Mouse (Mus musculus) fat pad, adult 2 months (tissue): ENCODE data around the gene Axin2.

Source experiments
- DNase-seq: peaks from one replicate; pipeline ENCODE4 v3.0.0-alpha.2; 2011; ENCODE audit warnings: low read depth, low spot score; ENCODE audit errors: extremely low read depth

Axin2 gene

GRCm38 (mm10) chr11:108928096-108928495 lies 7.9 kb downstream of the Axin2 start:
- DNase-seq: no peak

DNA sequence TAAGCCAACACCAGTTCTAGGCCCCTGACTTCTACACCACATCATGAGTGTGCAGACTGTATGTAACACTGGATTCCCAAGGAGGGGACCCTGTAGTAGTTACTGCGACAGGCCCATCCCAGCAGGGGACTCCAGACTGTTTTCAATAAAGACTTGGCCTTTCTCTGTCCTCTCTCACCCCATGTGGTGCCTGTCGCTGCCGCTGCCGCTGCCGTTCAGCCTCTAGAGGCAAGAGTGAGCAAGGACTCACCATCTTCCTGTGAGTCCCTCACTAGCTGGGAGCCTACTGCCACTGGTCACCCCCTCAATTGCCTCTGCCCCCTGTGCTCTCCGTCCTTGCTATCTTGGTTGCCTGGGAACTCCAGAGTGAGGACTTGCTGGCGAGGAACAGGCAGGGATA lies 8.6 kb downstream of the Axin2 start:
- no peak for DNase-seq

- DNase-seq: no peak
These were observed 9.0 kb downstream of the Axin2 start for GRCm38 (mm10) chr11:108929176-108929575.

- DNase-seq: no peak
These were observed 9.6 kb downstream of the Axin2 start for GRCm38 (mm10) chr11:108929700-108930099.

GRCm38 (mm10) chr11:108930612-108931011 lies 10.5 kb downstream of the Axin2 start:
- DNase-seq: no peak

GRCm38 (mm10) chr11:108933835-108934234 lies 13.7 kb downstream of the Axin2 start:
- DNase-seq: no peak

- no peak for DNase-seq
These were observed 15.1 kb downstream of the Axin2 start for GRCm38 (mm10) chr11:108935128-108935868.

DNA sequence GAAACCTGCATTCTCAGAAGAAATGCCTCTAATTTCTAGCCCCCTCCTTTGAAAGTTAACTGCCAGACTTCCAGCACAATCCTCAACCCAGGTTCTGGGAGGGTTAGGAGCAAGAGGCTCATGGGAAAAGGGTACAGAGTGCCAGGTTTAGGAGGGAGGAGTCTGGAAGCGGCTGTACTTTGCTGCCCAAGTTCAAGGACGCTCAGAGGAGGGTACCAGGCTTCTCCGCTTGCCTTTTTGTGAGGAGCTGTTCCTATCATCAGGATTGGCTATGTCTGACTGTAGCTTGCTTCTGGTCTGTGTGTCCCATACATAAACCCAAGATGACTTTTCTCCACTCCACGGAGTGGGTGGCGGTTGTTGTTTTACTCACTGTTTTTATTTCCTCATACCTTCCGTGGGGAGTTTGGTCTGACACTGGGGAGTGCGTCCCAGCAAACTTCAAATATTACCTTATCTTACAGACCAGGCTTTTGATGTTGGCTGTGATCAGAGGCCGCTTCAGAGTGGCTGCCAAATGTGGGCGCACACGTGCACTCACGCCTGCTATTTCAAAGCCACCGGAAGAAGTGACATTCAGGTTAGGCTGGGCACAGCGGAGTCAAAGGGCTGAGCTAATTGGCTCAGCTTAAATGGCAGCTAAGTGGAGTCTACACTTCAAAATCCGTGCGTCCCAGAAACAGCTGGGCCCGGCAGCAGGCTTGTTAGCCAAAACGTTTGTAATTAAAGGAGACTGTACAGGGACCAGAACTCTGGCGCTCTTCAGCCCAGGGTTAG lies 16.1 kb downstream of the Axin2 start:
- DNase-seq: no peak

- no peak for DNase-seq
These were observed 20.7 kb downstream of the Axin2 start for GRCm38 (mm10) chr11:108940655-108941412.

DNA sequence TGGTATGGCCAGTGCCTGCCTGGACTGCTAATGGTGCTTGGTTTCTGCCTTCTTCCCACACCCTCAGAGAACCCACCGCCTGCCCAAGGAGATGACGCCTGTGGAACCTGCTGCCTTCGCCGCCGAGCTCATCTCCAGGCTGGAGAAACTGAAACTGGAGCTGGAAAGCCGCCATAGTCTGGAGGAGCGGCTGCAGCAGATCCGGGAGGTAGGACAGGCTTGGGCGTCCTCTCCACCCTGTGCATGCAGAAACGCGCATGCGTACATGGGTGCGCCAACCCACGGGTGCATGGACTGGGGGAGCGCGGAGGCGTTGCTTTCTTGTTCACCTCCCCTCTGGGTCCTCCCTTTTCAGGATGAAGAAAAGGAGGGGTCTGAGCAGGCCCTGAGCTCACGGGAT lies 21.7 kb downstream of the Axin2 start:
- no peak for DNase-seq

DNA sequence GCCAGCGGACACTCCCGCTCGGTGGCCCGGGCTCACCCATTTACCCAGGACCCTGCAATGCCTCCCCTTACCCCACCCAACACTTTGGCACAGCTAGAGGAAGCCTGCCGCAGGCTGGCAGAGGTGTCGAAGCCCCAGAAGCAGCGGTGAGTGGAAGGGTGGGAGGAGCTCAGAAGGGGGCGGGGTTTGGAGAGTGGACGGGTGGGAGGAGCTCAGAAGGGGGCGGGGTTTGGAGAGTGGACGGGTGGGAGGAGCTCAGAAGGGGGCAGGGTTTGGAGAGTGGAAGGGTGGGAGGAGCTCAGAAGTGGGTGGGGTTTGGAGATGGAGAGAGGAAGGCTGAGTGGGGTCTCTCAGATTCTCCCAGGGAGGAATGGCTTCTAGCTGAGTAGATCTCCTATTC lies 23.6 kb downstream of the Axin2 start:
- no peak for DNase-seq

DNA sequence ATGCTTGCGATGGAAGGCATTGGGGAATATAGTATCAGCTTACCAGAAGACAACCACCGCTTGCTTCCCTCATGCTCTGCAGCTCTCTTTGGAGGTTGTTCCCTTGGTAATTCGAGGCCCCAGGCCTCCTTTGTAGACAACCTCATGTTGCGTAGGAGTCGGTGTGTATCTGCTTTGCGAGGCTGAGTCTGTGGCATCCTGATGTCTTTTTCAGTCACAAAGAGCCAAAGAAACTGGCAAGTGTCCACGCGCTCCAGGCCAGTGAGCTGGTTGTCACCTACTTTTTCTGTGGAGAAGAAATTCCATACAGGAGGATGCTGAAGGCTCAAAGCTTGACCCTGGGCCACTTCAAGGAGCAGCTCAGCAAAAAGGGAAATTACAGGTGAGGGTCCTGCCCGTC lies 25.5 kb downstream of the Axin2 start:
- no peak for DNase-seq

DNA sequence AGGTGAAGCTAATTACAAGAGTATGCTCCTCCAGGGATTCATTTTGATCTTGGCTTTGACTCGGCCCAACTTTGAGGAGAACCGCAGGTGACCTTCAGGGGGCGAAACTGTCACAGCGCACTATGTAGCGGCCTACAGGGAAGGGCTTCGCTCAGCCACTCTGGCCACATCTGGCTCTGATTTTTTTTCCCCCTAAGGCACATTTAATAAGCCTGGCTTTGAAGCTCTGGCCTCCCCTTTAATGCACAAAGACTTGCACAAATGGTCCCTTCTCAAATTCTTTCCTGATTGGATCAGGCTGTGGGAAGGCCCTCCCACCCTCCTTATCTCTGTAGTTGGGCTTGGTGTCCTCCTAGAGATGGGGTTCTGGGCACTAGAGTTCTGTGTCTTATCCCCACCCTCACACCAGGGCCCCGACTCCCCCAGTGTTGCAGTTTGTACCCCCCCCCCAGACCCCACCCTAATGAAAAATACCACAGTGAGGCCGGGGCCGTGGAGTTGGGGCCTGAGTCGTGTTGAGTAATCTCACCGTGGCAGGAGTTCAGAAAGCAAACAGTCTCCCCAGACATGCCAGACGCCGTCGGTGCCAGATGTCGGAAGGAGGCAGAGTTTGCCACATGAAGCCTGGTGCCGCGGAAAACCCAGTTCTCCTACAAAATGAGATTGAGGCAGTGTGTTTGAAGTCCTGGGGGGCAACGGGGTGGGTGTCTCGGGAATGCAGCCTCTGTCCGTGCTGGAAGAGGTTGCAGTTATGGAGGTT lies 27.5 kb downstream of the Axin2 start:
- DNase-seq: no peak

- DNase-seq: no peak
These were observed 28.4 kb downstream of the Axin2 start for GRCm38 (mm10) chr11:108948501-108948900.

GRCm38 (mm10) chr11:108948931-108949330 lies 28.8 kb downstream of the Axin2 start:
- DNase-seq: no peak

- no peak for DNase-seq
These were observed 32.2 kb downstream of the Axin2 start for GRCm38 (mm10) chr11:108952343-108952742.

DNA sequence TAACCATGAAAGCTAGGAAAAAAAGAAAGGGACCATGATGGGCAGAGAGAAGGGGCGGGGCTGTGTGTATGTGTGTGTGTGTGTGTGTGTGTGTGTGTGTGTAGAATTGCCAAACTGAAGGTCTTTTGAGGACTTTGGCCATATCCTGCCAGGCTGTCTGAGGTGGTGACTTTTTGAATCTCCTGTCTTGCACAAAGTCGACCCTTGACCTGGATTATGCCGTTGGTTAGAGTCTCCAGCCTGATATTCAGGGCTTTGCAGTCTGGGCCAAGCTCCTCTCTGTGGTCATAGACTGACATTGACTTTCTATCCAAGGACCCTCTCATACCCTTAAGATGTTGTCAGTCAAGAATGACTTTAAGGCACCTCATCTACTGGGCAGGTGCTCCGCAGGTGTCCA lies 35.8 kb downstream of the Axin2 start:
- no peak for DNase-seq

DNA sequence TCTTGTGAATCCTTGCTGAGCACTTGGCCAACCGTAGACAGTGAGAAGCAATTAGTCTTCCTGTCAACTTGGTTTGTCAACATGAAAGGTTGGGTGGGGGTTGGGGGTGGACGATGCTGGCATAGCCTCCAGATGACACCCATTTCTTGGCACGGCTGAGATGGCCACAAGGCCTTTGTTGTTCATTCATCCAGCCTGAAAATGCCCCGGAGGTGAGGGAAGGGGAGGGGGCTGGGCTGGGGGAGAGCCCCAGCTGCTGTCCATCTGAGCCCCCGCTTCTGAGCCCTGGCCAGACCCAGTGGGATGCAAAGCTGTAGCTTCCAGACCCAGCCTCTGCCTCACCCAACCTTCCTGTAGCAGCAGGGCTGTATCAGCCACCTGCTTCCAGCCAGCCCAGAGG lies 38.2 kb downstream of the Axin2 start:
- DNase-seq: no peak

DNA sequence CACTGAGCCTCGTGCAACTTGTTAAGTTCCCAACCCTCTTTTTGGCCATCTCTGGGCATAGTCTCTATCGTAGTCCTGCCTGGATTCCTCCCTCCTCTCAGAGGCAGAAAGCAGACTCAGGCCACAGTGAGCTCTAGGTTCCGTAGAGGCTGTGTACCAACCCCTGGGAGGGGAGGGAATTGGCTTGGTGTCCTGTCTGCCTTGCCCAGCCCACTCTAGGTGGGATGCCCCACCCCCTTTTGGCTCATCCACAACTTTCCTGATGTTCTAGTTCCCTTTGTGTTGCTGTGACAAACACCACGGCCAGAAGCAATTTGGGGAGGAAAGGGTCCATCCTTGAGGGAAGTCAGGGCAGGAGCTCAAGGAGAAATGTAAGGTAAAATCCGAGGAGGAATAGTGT lies 39.0 kb downstream of the Axin2 start:
- no peak for DNase-seq

DNA sequence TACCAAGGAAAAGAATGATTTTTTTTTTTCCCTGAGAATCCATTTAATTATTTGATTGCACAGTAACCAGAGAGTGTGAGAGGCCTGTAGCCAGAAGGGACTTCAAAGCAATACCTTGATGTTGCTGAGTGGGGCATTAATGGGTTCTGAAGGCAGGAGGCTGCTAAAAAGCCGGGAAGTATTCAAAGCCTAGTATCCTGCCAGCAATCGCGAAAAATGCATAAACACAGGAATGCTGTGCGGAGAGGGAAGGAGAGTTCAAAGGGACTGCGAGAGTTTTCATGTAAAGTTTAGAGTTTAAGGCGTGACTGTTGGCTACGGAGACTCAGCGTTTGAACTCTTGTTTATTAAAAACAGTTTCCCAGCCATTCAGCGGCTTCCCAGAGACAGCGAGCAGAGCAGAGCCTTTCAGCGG lies 41.5 kb downstream of the Axin2 start:
- no peak for DNase-seq
